Mouse (Mus musculus) megakaryocyte, embryonic 14.5 days (primary cell): ENCODE measurements around the gene Hdac4.

Source experiments
- FLI1 ChIP-seq: IDR thresholded peaks from 2 replicates; pipeline ENCODE4 v1.6.1; 2012; ENCODE audit warnings: low read length, inconsistent platforms, mixed read lengths
- GATA1 ChIP-seq: IDR thresholded peaks from 3 replicates; pipeline ENCODE4 v1.6.1; 2012; ENCODE audit warnings: mixed read lengths, low read length, inconsistent platforms, borderline replicate concordance

- TF ChIP-seq GATA1 (no peak), FLI1 (no peak)
Observed at GRCm38 (mm10) chr1:91921702-91922101, 273.8 kb downstream of the Hdac4 start.
